Mouse (Mus musculus) MEL (cell line): ENCODE results near the gene Slc20a1. TPM values are rescaled to one million over a fixed set of nuclear protein-coding genes. Genes with fewer than 3 reads are reported as not detected.

Experiments used
- DNase-seq: peaks from one replicate; pipeline ENCODE4 v3.0.0; 2011; ENCODE audit warnings: low read depth, low spot score
- H3K27ac ChIP-seq: 2 replicates; pipeline ENCODE4 v1.5.1; 2012; ENCODE audit warnings: low read depth, mild to moderate bottlenecking, control low read depth, low read length, moderate library complexity; ENCODE audit not compliant: control insufficient read depth
- H3K27me3 ChIP-seq, 2 experiments: fragments of 150-350 bp in 1 of 2; sonication (generic) in 1 of 2; 2 replicates each; pipeline ENCODE4 v1.6.1; 2012; ENCODE audit warnings: low read length in 2 of 2, mild to moderate bottlenecking in 2 of 2, improper control_type of control experiment in 1 of 2, moderate library complexity in 1 of 2; ENCODE audit not compliant: insufficient read depth in 2 of 2, control insufficient read depth in 1 of 2
- H3K36me3 ChIP-seq, 2 experiments: 2 replicates each; pipeline ENCODE4 v1.6.1; 2012 to 2014; ENCODE audit warnings: low read length in 2 of 2, improper control_type of control experiment in 1 of 2, inconsistent platforms in 1 of 2, mild to moderate bottlenecking in 1 of 2; ENCODE audit not compliant: insufficient read depth in 2 of 2, control insufficient read depth in 1 of 2
- H3K4me1 ChIP-seq, 2 experiments: fragments of 150-350 bp in 1 of 2; sonication (generic) in 1 of 2; 2 replicates each; pipeline ENCODE4 v1.6.1; 2012; ENCODE audit warnings: low read length in 2 of 2, improper control_type of control experiment in 1 of 2, mild to moderate bottlenecking in 1 of 2; ENCODE audit not compliant: insufficient read depth in 2 of 2, control insufficient read depth in 1 of 2
- H3K4me3 ChIP-seq, 2 experiments: fragments of 150-350 bp in 1 of 2; sonication (generic) in 1 of 2; 2 replicates each; pipeline ENCODE4 v1.5.1; 2012; ENCODE audit warnings: low read depth in 2 of 2, low read length in 2 of 2, mild to moderate bottlenecking in 2 of 2, moderate library complexity in 2 of 2, control low read depth in 1 of 2, improper control_type of control experiment in 1 of 2; ENCODE audit not compliant: control insufficient read depth in 1 of 2, insufficient read depth in 1 of 2
- H3K79me2 ChIP-seq: 2 replicates; pipeline ENCODE4 v1.6.1; 2012; ENCODE audit warnings: mild to moderate bottlenecking, low read length, moderate library complexity; ENCODE audit not compliant: control insufficient read depth, poor library complexity, insufficient read depth
- H3K9ac ChIP-seq: 2 replicates; pipeline ENCODE4 v1.6.1; 2012; ENCODE audit warnings: low read depth, mild to moderate bottlenecking, control low read depth, low read length, moderate library complexity; ENCODE audit not compliant: control insufficient read depth, poor library complexity, severe bottlenecking
- H3K9me3 ChIP-seq: fragments of 150-350 bp; sonication (generic); replicated peaks from 2 replicates; pipeline ENCODE4 v1.6.1; 2012; ENCODE audit warnings: mild to moderate bottlenecking, low read length, improper control_type of control experiment, moderate library complexity; ENCODE audit not compliant: insufficient read depth
- CHD1 ChIP-seq: IDR thresholded peaks from 2 replicates; pipeline ENCODE4 v1.6.1; 2012; ENCODE audit warnings: low read depth, mild to moderate bottlenecking, inconsistent platforms, low read length, improper control_type of control experiment
- CHD2 ChIP-seq: IDR thresholded peaks from 2 replicates; pipeline ENCODE4 v1.6.1; 2011; ENCODE audit warnings: low read length, improper control_type of control experiment
- CTCF ChIP-seq, 3 experiments: IDR thresholded peaks in 2 of 3; conservative IDR thresholded peaks in 1 of 3; 2 replicates each; pipeline ENCODE4 v1.5.1; 2011 to 2012; ENCODE audit warnings: low read length in 3 of 3, low read depth in 2 of 3, mild to moderate bottlenecking in 2 of 3, improper control_type of control experiment in 1 of 3, inconsistent platforms in 1 of 3, mixed read lengths in 1 of 3, moderate library complexity in 1 of 3; ENCODE audit not compliant: control insufficient read depth in 1 of 3, insufficient read depth in 1 of 3, poor library complexity in 1 of 3, severe bottlenecking in 1 of 3
- ELF1 ChIP-seq: IDR thresholded peaks from 2 replicates; pipeline ENCODE4 v1.6.1; 2014; ENCODE audit warnings: low read depth, mild to moderate bottlenecking, inconsistent platforms, low read length, improper control_type of control experiment, moderate library complexity
- EP300 ChIP-seq, 2 experiments: IDR thresholded peaks; 2 replicates each; pipeline ENCODE4 v1.6.1; 2011; ENCODE audit warnings: improper control_type of control experiment in 2 of 2, low read length in 2 of 2, low read depth in 1 of 2, mild to moderate bottlenecking in 1 of 2
- ETS1 ChIP-seq: IDR thresholded peaks from 2 replicates; pipeline ENCODE4 v1.6.1; 2012; ENCODE audit warnings: low read depth, mild to moderate bottlenecking, inconsistent platforms, low read length, improper control_type of control experiment, moderate library complexity
- GATA1 ChIP-seq: IDR thresholded peaks from 2 replicates; pipeline ENCODE4 v1.6.1; 2011; ENCODE audit warnings: low read depth, low read length, improper control_type of control experiment
- KAT2A ChIP-seq: conservative IDR thresholded peaks from 2 replicates; pipeline ENCODE4 v1.6.1; 2012; ENCODE audit warnings: low read depth, low read length, improper control_type of control experiment, inconsistent platforms
- MYC ChIP-seq: IDR thresholded peaks from 2 replicates; pipeline ENCODE4 v1.6.1; 2011; ENCODE audit warnings: low read depth, mild to moderate bottlenecking, low read length, improper control_type of control experiment, moderate library complexity
- NELFE ChIP-seq: IDR thresholded peaks from 2 replicates; pipeline ENCODE4 v1.6.1; 2011; ENCODE audit warnings: low read depth, low read length, improper control_type of control experiment
- NRF1 ChIP-seq: IDR thresholded peaks from 2 replicates; pipeline ENCODE4 v1.6.1; 2014; ENCODE audit warnings: low read depth, mild to moderate bottlenecking, inconsistent platforms, low read length, improper control_type of control experiment, moderate library complexity; ENCODE audit not compliant: poor library complexity, insufficient read depth, severe bottlenecking
- POLR2A ChIP-seq, 2 experiments: IDR thresholded peaks; 2 replicates each; pipeline ENCODE4 v1.6.1; 2011 to 2012; ENCODE audit warnings: low read length in 2 of 2, mild to moderate bottlenecking in 2 of 2, control low read depth in 1 of 2, improper control_type of control experiment in 1 of 2, low read depth in 1 of 2, moderate library complexity in 1 of 2; ENCODE audit not compliant: control insufficient read depth in 1 of 2, insufficient read depth in 1 of 2, poor library complexity in 1 of 2
- POLR2AphosphoS5 ChIP-seq: IDR thresholded peaks from 2 replicates; pipeline ENCODE4 v1.6.1; 2012; ENCODE audit warnings: low read depth, borderline replicate concordance, mild to moderate bottlenecking, inconsistent platforms, low read length, moderate library complexity, mixed read lengths
- RAD21 ChIP-seq: IDR thresholded peaks from 2 replicates; pipeline ENCODE4 v1.6.1; 2011; ENCODE audit warnings: mild to moderate bottlenecking, low read depth, low read length, improper control_type of control experiment
- SIN3A ChIP-seq: IDR thresholded peaks from 2 replicates; pipeline ENCODE4 v1.6.1; 2012; ENCODE audit warnings: low read length, improper control_type of control experiment, inconsistent platforms
- SMC3 ChIP-seq: IDR thresholded peaks from 2 replicates; pipeline ENCODE4 v1.6.1; 2011; ENCODE audit warnings: low read depth, low read length, improper control_type of control experiment
- TAL1 ChIP-seq: IDR thresholded peaks from 2 replicates; pipeline ENCODE4 v1.6.1; 2012; ENCODE audit warnings: mild to moderate bottlenecking, inconsistent platforms, low read length, moderate library complexity, mixed read lengths
- TCF12 ChIP-seq: IDR thresholded peaks from 2 replicates; pipeline ENCODE4 v1.6.1; 2014; ENCODE audit warnings: low read depth, mild to moderate bottlenecking, inconsistent platforms, low read length, improper control_type of control experiment, moderate library complexity
- UBTF ChIP-seq: IDR thresholded peaks from 2 replicates; pipeline ENCODE4 v1.6.1; 2012; ENCODE audit warnings: low read depth, mild to moderate bottlenecking, inconsistent platforms, low read length, improper control_type of control experiment, moderate library complexity, borderline replicate concordance; ENCODE audit not compliant: insufficient read depth
- ZKSCAN1 ChIP-seq: IDR thresholded peaks from 2 replicates; pipeline ENCODE4 v1.6.1; 2012; ENCODE audit warnings: low read depth, mild to moderate bottlenecking, inconsistent platforms, low read length, improper control_type of control experiment, moderate library complexity
- ZMIZ1 ChIP-seq: IDR thresholded peaks from 2 replicates; pipeline ENCODE4 v1.6.1; 2012; ENCODE audit warnings: low read depth, mild to moderate bottlenecking, inconsistent platforms, low read length, improper control_type of control experiment, moderate library complexity
- ZNF384 ChIP-seq: IDR thresholded peaks from 2 replicates; pipeline ENCODE4 v1.6.1; 2012; ENCODE audit warnings: low read depth, mild to moderate bottlenecking, inconsistent platforms, low read length, improper control_type of control experiment
- polyA plus RNA-seq, 2 experiments: library from polyadenylated mRNA; stranded (reverse) in 1 of 2; unstranded in 1 of 2; fragments of >175 nt in 1 of 2; fragments of >200 nt in 1 of 2; gene quantifications; 2 replicates each; pipeline versions ENCODE4 v1.2.1 to v1.2.4; 2012; ENCODE audit warnings: low replicate concordance in 2 of 2, low read depth in 1 of 2; ENCODE audit not compliant: insufficient read length in 2 of 2, insufficient read depth in 1 of 2, missing spikeins in 1 of 2
- total RNA-seq: library from RNA; depleted of rRNA; stranded (reverse); fragments of 300-350 nt; gene quantifications from 2 replicates; pipeline ENCODE4 v1.2.3, GENCODE M21; 2012

Slc20a1 gene
- total and polyA plus RNA-seq, 3 experiments: 69.4 to 80.7 TPM; not detected in 1

DNA sequence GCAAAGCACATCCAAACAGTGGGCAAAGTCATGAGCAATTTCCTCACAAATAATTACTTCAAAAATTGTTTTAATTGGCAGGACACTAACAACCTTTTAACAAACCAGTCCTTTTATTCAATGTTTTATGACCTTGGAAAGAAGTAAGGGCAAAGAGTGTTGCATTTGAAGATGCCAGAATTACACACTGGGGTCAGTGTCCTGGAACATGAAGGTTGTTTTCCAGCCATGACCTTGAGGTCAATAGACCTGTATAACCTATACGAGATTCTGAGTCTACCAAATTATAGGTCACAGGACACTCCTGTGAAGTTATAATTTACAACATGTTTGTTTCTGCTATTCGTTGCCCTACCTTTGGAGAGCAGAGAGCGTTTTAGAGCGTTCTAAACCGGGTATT, 1.4 kb upstream of the Slc20a1 start:
- Histone ChIP-seq H3K36me3 (peaks cover 2 to 27% of the 10 kb centered on the region in 2 experiments), H3K4me1 (peaks cover 2 to 22% of the 10 kb centered on the region in 2 experiments)
- no peak for TF ChIP-seq EP300 (IDR thresholded peaks at IDR 0.05; ENCODE audit: low read depth in 1 of 2, low read length in 2 of 2)
- no peak for TF ChIP-seq TCF12
- TF ChIP-seq ZMIZ1: no peak
- TF ChIP-seq SIN3A: no peak
- TF ChIP-seq ZKSCAN1: no peak
- TF ChIP-seq UBTF: no peak
- no peak for TF ChIP-seq GATA1
- TF ChIP-seq POLR2AphosphoS5: no peak
- no peak for TF ChIP-seq KAT2A
- TF ChIP-seq CTCF (IDR thresholded peaks at IDR 0.05 in 2 of 3, conservative IDR thresholded peaks at IDR 0.05 in 1 of 3; ENCODE audit: control insufficient read depth in 1 of 3, insufficient read depth in 1 of 3, low read depth in 2 of 3, low read length in 3 of 3, poor library complexity in 1 of 3, severe bottlenecking in 1 of 3): no peak
- no peak for TF ChIP-seq MYC
- no peak for TF ChIP-seq TAL1
- TF ChIP-seq ELF1: no peak
- no peak for TF ChIP-seq POLR2A (IDR thresholded peaks at IDR 0.05; ENCODE audit: control insufficient read depth in 1 of 2, insufficient read depth in 1 of 2, low read depth in 1 of 2, low read length in 2 of 2, poor library complexity in 1 of 2)
- no peak for TF ChIP-seq CHD2
- no peak for TF ChIP-seq NRF1
- TF ChIP-seq, all 39 proteins: peak for 0
- peak overlapping the region; percentile 78 for H3K9ac ChIP-seq
- no peak overlapping the region for H3K27ac ChIP-seq
- no peaks in the 10 kb centered on the region for H3K27me3 ChIP-seq
- peaks cover 28% of the 10 kb centered on the region for H3K79me2 ChIP-seq
- H3K4me3 ChIP-seq: peak overlapping the region in 1 of 2 experiments; percentile 87; a peak in 2 of 4 replicates
- H3K9me3 ChIP-seq: no peaks in the 10 kb centered on the region
- no peak for DNase-seq

DNA sequence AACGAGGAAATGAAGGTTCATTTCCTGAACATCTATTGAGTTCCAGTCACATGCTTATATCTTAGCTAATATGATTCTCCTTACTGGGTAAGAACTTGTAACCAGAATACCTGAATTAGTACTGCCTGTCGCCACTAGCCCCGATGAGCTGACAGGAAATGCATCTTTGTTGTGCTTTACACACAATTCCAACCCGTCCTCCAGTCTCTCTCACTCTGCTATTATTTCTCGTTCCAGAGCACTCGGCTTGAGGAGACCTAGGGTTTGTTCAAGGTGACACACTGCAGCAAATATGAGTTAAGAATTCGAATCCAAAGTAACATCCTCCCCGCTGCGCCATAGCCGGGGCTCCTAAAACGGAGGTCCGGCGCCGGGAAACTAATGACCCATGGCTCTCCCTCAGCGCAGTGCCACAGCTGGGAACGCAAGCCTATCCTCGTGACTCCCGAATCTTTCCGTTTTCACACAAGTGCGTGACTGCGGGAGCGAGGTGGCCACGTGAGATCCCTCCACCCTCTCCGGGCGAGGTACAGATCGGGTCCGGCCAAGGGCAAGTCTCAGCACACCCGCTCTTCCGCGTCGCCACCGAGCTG, 625 bp upstream of the Slc20a1 start:
- peaks cover 2 to 22% of the 10 kb centered on the region in 2 experiments for H3K4me1 ChIP-seq
- peak; percentile 64 for DNase-seq

More for the DNA sequence above, 625 bp upstream of the Slc20a1 start:
- no peaks in the 10 kb centered on the region for H3K9me3 ChIP-seq
- no peaks in the 10 kb centered on the region for H3K27me3 ChIP-seq
- H3K9ac ChIP-seq: peak overlapping the region; percentile 78
- H3K79me2 ChIP-seq: peaks cover 28% of the 10 kb centered on the region
- TF ChIP-seq NELFE (no peak), SMC3 (no peak), CHD1 (0 out of 2 replicates have a peak, but pooled peaks have one; percentile 64), ZKSCAN1 (no peak), ETS1 (0 out of 2 replicates have a peak, but pooled peaks have one; percentile 12), CHD2 (no peak), RAD21 (no peak), SIN3A (0 out of 2 replicates have a peak, but pooled peaks have one; percentile 0), ZNF384 (peak; percentile 51)
- H3K36me3 ChIP-seq: peaks cover 2 to 27% of the 10 kb centered on the region in 2 experiments
- H3K4me3 ChIP-seq: peak overlapping the region; percentile 69 to 87
- peak overlapping the region; percentile 17 for H3K27ac ChIP-seq
